Mouse (Mus musculus) heart, postnatal 14 days (tissue): ENCODE measurements around the gene 2010315B03Rik. TPM values are rescaled to one million over a fixed set of nuclear protein-coding genes. Genes with fewer than 3 reads are reported as not detected.
A peak's percentile ranks its signal among the peaks of the same experiment; 100 is the strongest.
"Not testable (repeated sequence)": the region's sequence is repeated elsewhere in the genome, so short reads cannot be mapped to it uniquely, and the experiment has no call there.

ENCODE experiments used
- DNase-seq, 2 experiments: peaks; one replicate each; pipeline ENCODE4 v3.0.0; 2021 to 2022
- intact Hi-C: fragments of 180-260 bp; cut with DNase I; formaldehyde crosslinking; loops from one replicate; pipeline ENCODE4 v1.15.1; 2025
- long read RNA-seq, 2 experiments: library from polyadenylated mRNA; stranded (forward); transcript quantifications; one replicate each; pipeline ENCODE4 v2.0.0; 2021
- total RNA-seq, 2 experiments: library from RNA; stranded (reverse); gene quantifications; 2 replicates each; pipeline ENCODE4 v1.2.3; 2021

Gene 2010315B03Rik
- 10 to 100 TPM in 1 of 2 experiments, 1 to 10 TPM in 1; 8.9 to 12.7 TPM for total RNA-seq
- long read RNA-seq, experiment 1, partial matches to known transcripts, result 0 of 8 reads
- long read RNA-seq, experiment 1, other reads (novel, unspliced or antisense), result 1 of 8 reads
- long read RNA-seq, experiment 2, partial matches to known transcripts, result 0 of 9 reads
- long read RNA-seq, experiment 2, other reads (novel, unspliced or antisense), result 1 of 9 reads

DNA sequence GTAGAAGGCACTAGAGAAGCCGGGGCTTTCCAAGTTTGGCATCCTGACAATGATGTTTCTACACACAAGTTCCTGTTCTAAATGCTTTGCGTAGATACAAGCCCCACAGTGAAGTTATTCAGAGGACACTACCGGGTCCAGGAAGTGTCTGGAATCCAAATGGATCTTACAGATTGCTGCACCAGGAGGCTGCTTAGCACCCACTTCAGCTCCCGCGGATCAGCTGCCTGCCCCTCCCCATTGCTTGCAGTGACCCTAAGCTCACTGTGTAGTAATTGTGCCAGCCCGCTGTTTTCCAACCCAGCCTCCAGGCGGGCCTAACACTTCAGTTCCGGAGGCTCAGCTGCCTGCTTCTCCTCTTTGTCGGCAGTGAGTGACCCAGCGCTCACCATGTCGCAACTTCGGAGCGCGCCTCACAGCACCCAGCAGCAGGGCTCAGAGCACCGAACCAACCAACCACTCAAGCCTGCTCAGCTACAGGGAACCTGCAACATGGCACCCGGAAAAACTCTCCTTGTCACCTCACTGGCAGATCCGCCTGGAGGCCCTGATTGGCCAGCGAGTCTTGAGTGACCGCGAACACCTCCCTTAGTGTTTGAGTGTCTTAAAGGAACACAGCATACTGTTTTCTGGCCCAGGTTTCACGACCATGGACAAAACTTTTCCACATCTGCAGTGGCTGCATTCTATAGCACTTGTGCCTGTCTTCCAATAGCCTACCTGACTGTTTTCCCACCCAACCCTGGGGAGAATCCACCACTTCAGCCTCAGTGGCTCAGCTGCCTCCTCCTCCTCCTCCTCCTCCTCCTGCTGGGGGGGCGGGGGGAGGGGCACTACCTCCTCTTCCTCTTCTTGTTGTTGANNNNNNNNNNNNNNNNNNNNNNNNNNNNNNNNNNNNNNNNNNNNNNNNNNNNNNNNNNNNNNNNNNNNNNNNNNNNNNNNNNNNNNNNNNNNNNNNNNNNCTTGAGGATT lies at the start of gene 2010315B03Rik:
Gene 2010315B03Rik, minus strand, starts transcription at position 526 of the 972 bp plus-strand sequence.
- intact Hi-C loops, result loop anchor here (2.0 kb wide), 1 partner anchor 54 kb away; no protein-coding TSS in a partner anchor
- peak; percentile 79 to 81 for DNase-seq

DNA sequence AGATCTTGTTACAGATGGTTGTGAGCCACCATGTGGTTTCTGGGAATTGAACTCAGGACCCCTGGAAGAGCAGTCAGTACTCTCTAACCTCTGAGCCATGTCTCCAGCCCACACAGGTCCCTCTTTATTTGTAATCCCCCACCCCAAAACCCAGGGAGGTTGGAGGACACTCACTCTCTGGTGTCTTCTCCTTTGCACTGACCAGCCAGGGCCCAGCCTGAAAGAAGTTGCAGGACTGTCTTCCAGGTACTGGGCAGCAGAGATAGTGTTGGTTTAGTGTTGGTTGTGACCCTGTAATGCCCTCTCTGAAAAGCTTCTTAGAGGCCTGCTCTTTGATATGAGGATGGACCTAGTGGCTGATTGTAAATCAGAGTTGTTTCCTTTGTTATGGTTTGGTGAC lies 994 bp downstream of the 2010315B03Rik start:
- DNase-seq, result no peak

DNA sequence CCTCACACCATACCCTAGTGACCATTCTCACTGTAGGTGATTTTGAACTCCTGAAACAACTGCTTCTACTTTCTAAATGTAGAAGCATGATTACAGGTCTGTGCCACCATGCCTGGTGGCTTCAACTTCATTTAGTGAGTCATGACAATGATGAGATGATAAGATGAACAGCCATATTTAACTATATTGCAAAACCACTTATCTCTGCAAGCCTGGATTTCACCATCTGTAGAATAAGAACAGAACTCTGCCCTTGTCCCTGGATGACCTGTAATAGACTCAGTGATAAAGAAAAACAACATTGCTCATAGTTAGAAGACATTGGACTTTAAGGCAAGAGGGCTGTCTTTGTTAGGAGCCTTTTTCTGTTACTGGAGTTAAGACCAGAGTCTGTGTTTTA lies 24.2 kb downstream of the 2010315B03Rik start:
- intact Hi-C loops, result no loop called here
- DNase-seq, result no peak

More for the DNA sequence above, 994 bp downstream of the 2010315B03Rik start:
- intact Hi-C loops, result loop anchor here (2.0 kb wide), 1 partner anchor 29 kb away; no protein-coding TSS in a partner anchor

DNA sequence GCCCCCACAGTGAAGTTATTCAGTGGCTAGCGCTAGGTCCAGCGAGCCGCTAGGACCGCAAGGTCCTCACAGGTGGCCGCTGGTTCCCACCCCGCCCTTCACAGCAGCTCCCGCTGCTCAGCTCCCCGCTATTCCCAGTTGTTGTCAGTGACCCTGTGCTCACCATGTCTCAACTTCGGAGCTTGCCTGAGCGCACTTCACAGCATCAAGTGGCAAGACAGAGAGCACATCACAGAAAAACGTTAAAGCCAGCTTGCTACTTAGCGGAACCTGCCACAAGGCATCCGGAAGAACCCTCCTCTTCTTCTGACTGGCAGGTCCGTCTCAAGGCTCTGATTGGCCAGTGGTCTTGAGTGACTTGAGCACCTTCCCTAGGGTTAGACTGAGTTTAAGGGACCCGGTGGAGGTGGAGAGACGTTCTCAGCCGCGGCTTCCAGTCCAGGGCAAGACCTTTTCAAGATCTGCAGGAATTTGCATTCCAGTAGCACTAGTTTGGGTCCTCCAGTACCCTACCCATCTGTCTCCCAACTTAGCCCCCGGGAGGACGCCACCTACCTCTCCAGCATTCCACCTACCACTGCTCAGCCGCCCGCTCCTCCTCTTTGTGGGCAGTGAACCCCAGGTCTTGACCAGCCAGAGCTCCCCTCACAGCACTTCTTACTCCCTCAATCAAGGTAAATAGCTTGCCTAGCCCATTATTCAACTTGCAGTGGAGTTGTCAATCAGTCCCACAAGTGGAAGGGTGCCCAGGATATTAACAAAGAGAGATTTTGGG lies 30.4 kb downstream of the 2010315B03Rik start:
- DNase-seq, result peak; percentile 82 to 85
- intact Hi-C loops, result loop anchor here (2.0 kb wide), 1 partner anchor 29 kb away; no protein-coding TSS in a partner anchor

DNA sequence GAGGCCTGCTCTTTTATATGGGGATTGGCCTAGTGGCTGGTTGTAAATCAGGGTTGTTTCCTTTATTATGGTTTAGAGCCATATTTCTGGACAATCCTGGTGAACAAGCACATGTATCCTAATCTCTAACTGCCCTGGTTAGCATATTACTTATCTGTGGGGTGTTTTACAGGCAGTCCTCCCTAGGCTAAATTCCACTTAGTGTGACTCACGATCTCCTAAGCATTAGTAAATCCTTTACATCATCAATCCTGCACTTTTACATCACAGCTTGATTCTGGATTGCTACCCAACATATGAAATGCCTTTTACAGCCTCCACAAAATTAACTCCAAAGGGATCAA lies 31.1 kb downstream of the 2010315B03Rik start:
- no peak for DNase-seq
- intact Hi-C loops, result no loop called here

DNA sequence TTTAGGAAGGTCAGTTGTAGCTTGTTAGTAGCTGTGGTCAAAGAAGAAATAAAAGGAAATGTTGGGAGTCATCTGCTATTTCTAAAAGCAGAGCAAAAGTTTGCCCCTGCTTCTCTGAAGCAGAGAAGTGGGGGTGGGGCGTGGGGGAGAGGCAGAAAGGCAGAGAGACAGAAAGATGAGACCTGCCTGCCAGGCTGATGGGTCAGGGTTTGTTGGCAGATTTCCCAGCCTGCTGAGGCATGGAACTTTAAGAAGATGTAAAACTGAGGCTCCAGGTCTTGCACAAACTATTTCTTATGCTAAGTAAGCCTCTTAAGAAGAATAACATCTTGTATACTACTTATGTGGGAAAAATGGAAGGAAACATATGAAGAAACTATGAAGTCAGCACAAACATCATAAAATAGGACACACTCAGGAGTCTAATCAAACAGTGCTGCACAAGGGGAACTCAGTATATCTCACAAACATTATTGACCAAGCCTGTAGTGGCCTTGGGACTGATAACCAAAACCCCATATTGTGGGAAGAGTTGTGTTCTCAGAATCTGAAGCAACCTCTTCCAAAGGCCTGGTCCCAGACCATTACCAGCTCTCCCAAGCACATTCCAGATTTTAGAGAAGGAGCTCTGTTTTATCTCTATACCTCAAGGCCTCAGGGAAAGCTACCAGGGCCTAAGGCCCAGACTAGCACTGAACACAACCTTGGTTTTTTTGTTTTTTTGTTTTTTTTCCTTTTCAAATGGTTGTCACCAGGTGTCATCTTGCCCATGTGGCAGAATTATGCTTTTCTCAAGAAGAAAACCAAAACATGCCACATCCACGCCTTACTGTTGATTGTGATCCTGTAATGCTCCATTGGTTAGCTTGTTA lies 31.7 kb downstream of the 2010315B03Rik start:
- intact Hi-C loops, result no loop called here
- no peak for DNase-seq

DNA sequence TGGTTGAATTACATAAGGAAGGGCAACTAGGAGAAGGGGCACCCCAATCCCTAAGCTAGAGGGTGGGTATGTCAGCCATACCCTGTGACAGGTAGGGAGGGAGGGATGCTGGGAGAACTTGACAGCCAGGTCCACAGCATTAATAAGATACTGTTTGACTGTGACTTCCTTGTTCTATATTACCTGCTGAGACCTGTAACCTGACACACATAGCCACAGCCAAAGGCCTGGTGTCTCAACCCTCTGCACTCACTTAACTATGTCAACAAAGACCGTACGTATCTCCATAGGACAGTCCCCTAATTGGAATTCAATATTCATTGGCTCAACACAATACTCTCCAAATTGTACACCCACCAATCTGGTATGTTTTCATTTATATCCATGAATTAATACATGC lies 33.2 kb downstream of the 2010315B03Rik start:
- no peak for DNase-seq
- intact Hi-C loops, result loop anchor here (5.0 kb wide), 1 partner anchor 148 kb away; no protein-coding TSS in a partner anchor

DNA sequence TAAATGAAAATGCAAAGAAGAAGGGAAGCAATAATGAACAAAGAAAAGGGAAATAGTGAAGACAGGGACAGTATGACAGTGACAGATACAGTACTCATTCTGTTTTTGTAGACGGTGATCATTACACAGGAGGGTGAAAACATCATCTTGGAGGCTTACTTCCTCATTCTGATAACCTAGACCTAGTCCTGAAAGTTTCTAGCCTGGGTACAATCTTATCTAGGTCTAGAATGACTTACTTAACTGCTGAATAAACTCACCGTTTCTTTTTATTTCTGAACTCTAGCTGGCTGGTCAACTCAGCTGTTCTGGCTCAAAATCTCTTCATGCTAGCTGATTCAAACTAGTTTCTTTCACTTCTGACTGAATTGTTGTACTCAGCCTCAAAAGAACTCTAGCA lies 37.4 kb downstream of the 2010315B03Rik start:
- intact Hi-C loops, result loop anchor here (5.0 kb wide), 1 partner anchor 152 kb away; no protein-coding TSS in a partner anchor
- no peak for DNase-seq

DNA sequence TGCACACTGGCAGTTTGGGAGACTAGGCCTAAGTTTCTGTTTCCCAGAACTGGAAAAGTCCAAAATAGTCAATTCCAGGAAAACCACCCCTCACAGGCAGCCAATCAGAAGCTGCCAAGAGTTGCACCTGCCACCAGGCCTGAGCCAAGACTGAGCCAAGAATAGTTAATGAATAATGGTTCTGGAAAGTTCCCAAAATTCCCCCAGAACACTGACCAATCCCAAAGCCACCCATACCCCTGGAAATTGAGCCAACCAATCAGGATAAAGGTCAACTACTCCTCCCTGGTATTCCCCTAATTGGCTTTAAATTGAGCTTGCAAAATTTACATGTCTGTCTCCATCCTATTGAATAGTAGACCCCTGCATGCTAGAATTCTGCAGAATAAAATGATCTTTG lies 39.3 kb downstream of the 2010315B03Rik start:
- DNase-seq, result no peak
- intact Hi-C loops, result loop anchor here (5.0 kb wide), 1 partner anchor 54 kb away; no protein-coding TSS in a partner anchor

DNA sequence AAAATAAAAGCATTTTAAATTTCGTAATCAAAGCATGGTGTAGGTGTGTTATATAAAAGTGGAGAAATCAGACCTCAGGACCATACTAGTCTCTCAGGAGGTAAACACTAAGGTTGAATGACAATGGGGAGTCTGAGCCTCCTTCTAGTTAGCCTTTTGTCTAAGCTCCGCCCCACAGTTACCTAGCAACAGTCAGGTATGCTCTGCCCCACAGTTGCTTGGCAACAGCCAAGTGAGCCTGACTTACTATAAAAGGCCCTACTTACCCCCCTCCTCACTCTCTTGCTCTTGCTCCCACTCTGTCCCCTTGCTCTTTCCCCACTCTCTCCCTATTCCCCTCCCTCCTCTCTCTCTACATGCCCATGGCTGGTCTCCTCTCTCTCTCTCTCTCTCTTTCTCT lies 44.6 kb downstream of the 2010315B03Rik start:
- no peak for DNase-seq
- intact Hi-C loops, result no loop called here

DNA sequence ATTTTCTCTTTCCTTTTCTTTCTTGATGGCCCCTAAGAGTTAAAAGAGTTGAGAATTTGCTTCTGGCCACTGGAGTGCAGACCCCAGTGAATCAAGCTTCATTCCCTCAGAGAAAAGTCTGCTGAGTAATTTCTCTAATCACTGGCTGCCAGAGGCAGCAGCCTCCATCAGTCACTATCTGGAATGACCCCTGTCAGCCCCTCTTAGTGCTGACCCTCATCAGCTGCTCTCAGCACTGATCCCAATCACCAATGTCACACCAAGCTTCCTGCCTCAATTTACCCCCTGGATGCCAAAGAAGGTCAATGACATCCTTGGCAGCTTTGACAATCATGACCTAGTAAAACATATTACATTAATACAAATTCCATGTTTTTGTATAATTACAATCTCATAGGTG lies 45.0 kb downstream of the 2010315B03Rik start:
- DNase-seq, result no peak
- intact Hi-C loops, result no loop called here

DNA sequence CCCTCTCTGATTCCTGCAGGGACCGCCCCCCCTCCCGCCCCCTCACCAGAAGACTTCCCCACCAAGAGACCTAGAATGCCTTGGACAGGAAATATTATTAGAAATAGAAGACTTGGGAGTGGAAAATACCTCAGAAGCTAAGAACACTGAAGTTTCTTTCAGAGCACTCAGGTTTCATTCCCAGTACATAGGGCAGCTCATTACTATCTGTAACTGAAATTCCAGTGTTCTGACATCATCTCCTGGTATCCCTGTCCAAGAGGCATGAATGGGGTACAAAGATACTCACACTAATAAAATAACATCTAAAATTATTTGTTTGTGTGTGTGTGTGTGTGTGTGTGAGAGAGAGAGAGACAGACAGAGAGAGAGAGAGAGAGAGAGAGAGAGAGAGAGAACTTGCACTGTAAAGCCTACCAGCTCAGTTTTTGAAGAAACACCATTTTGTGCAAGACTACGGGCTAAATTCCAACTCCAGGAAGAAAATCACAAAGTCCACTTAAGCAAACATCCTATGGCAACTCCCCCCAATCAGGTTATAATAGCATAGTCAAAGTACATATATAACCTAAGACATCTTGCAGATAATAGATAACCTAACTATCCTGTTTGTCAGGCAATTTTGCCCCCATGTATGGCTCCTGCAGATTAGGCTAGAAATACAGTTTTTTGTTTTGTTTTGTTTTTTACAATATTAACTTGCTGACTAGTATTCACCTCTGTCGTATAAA lies 49.3 kb downstream of the 2010315B03Rik start:
- intact Hi-C loops, result no loop called here

DNA sequence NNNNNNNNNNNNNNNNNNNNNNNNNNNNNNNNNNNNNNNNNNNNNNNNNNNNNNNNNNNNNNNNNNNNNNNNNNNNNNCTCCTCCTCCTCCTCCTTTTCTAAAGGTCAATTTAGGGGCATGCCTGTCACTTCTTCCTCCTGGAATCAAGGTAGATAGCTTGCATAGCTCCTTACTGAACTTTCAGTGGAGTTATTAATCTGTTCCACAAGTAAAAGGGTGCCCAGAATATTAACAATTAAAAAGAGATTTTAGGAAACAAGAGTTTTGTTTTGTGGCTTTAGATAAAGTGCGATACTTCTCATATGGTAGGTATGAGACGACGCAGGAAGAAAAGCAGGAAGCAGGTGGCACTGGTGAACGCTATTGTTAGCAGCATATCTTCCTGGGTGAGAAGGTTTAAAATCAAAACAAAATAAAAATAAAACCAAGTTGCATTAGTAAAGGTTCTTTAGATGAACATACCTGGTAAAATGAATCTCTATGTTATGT lies 54.4 kb downstream of the 2010315B03Rik start:
- intact Hi-C loops, result loop anchor here (2.0 kb wide), 1 partner anchor 55 kb away; the partner anchor contains the start of gene 2010315B03Rik
- DNase-seq, result no peak

More for the DNA sequence above, 49.3 kb downstream of the 2010315B03Rik start:
- DNase-seq, result no peak

DNA sequence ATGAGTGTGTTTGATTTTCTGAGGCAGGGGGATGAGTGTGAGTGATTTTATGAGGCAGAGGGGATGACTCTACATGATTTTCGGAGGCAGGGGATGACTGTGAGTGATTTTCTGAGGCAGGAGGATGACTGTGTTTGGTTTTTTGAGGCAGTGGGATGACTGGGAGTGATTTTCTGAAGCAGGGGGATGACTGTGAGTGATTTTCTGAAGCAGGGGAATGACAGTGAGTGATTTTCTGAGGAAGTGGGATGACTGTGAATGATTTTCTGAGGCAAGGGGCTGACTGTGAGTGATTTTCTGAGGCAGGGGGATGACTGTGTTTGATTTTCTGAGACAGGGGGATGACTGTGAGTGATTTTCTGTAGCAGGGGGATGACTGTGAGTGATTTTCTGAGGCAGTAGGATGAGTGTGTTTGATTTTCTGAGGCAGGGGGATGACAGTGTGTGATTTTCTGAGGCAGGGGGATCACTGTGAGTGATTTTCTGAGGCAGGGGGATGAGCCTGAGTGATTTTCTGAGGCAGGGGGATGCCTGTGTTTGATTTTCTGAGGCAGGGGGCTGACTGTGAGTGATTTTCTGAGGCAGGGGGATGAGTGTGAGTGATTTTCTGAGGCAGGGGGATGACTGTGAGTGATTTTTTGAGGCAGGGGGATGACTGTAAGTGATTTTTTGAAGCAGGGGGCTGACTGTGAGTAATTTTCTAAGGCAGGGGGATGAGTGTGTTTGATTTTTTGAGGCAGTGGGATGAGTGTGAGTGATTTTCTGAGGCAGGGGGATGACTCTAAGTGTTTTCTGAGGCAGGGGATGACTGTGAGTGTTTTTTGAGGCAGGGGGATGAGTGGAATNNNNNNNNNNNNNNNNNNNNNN lies 55.1 kb downstream of the 2010315B03Rik start:
- intact Hi-C loops, result loop anchor here (2.0 kb wide), 1 partner anchor 55 kb away; the partner anchor contains the start of gene 2010315B03Rik
- DNase-seq, result no peak

DNA sequence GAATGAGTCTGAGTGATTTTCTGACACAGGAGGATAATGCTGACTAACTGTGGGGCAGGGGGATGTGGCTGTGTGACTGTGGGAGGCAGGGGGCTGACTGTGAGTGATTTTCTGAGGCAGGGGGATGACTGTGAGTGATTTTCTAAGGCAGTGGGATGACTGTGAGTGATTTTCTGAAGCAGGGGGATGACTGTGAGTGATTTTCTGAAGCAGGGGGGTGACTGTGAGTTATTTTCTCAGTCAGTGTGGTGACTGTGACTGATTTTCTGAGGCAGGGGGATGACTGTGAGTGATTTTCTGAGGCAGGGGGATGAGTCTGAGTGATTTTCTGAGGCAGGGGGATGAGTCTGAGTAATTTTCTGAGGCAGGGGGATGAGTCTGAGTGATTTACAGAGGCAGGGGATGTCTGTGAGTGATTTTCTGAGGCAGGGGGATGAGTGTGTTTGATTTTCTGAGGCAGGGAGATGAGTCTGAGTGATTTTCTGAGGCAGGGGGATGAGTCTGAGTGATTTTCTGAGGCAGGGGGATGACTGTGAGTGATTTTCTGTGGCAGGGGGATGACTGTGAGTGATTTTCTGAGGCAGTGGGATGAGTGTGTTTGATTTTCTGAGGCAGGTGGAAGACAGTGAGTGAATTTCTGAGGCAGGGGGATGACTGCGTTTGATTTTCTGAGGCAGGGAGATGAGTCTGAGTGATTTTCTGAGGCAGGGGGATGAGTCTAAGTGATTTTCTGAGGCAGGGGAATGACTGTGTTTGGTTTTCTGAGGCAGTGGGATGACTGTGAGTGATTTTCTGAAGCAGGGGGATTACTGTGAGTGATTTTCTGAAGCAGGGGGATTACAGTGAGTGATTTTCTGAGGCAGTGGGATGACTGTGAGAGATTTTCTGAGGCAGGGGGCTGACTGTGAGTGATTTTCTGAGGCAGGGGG lies 56.0 kb downstream of the 2010315B03Rik start:
- DNase-seq, intact Hi-C loops: not testable (repeated sequence)

DNA sequence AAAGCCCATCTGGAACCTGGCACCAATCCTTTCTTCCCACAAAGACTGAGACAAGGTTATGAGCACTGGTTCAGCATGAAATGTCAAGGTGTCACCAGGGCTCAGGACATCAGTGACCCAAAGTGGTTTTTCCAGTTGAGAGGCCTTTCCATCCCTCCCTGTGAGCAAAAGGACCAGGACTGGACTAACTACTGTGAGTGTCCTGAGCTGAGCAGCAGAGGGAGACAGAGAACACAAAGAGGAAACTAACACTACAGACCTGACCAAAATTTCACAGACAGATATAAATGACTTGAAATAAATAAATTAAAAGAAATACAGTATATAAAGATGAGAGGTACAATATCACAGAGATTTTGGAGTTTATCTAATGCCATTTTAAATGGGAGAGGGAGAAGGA lies 61.1 kb downstream of the 2010315B03Rik start:
- DNase-seq, result no peak
- intact Hi-C loops, result no loop called here
